Mouse (Mus musculus): ENCODE measurements at regions not wholly inside any gene's neighbourhood (a gene's known extent, or its start where the extent isn't known, plus 50 kb on each side); places are given as distances from the start of the nearest gene placed in this dataset.
A peak's percentile ranks its signal among the peaks of the same experiment; 100 is the strongest.

- Histone ChIP-seq H3K4me3 (ENCODE audit: low read depth, low read length) (no peak overlapping the region), H3K9me3 (ENCODE audit: low read length) (no peaks in the 10 kb centered on the region), H3K9ac (replicated peaks; ENCODE audit: low read length, poor library complexity, severe bottlenecking) (no peak overlapping the region), H3K27ac (ENCODE audit: low read depth, low read length) (no peak overlapping the region), H3K36me3 (ENCODE audit: insufficient read depth, low read length) (no peaks in the 10 kb centered on the region), H3K4me1 (ENCODE audit: insufficient read depth, low read length) (no peaks in the 10 kb centered on the region), H3K4me2 (ENCODE audit: low read depth, low read length, poor library complexity, severe bottlenecking) (no peak overlapping the region), H3K27me3 (ENCODE audit: insufficient read depth, low read length) (no peaks in the 10 kb centered on the region)
- WGBS, result 66% methylated on average over 2 of the region's 2 CpGs
- DNase-seq (ENCODE audit: low spot score), result no peak
- TF ChIP-seq CTCF (IDR thresholded peaks at IDR 0.05), result no peak
- no peak for ATAC-seq (ENCODE audit: low FRiP score)
Measured at GRCm38 (mm10) chr13:81852309-81852978, 69.6 kb downstream of the Cetn3 start.

- Histone ChIP-seq H3K36me3 (ENCODE audit: insufficient read depth, low read length) (no peaks in the 10 kb centered on the region), H3K9ac (replicated peaks; ENCODE audit: low read length, poor library complexity, severe bottlenecking) (no peak overlapping the region), H3K4me3 (ENCODE audit: low read depth, low read length) (no peak overlapping the region), H3K27me3 (ENCODE audit: insufficient read depth, low read length) (no peaks in the 10 kb centered on the region), H3K27ac (ENCODE audit: low read depth, low read length) (no peak overlapping the region), H3K9me3 (ENCODE audit: low read length) (no peaks in the 10 kb centered on the region), H3K4me1 (ENCODE audit: insufficient read depth, low read length) (no peaks in the 10 kb centered on the region), H3K4me2 (ENCODE audit: low read depth, low read length, poor library complexity, severe bottlenecking) (no peak overlapping the region)
- WGBS, result 75% methylated on average over 4 of the region's 4 CpGs
- DNase-seq (ENCODE audit: low spot score) (no peak), ATAC-seq (ENCODE audit: low FRiP score) (no peak)
- no peak for TF ChIP-seq CTCF (IDR thresholded peaks at IDR 0.05)
Measured at GRCm38 (mm10) chr13:81856072-81856471, 73.2 kb downstream of the Cetn3 start.

- Histone ChIP-seq H3K36me3 (ENCODE audit: insufficient read depth, low read length) (no peaks in the 10 kb centered on the region), H3K27me3 (ENCODE audit: insufficient read depth, low read length) (no peaks in the 10 kb centered on the region), H3K4me1 (ENCODE audit: insufficient read depth, low read length) (no peaks in the 10 kb centered on the region), H3K4me3 (ENCODE audit: low read depth, low read length) (no peak overlapping the region), H3K9ac (replicated peaks; ENCODE audit: low read length, poor library complexity, severe bottlenecking) (no peak overlapping the region), H3K4me2 (ENCODE audit: low read depth, low read length, poor library complexity, severe bottlenecking) (no peak overlapping the region), H3K27ac (ENCODE audit: low read depth, low read length) (no peak overlapping the region), H3K9me3 (ENCODE audit: low read length) (no peaks in the 10 kb centered on the region)
- DNase-seq (ENCODE audit: low spot score) (no peak), ATAC-seq (ENCODE audit: low FRiP score) (no peak)
- 45% methylated on average over 4 of the region's 4 CpGs for WGBS
- TF ChIP-seq CTCF (IDR thresholded peaks at IDR 0.05), result no peak
Measured at GRCm38 (mm10) chr13:81860683-81861082, 77.8 kb downstream of the Cetn3 start.

GRCm38 (mm10) chr13:81861886-81862600, 79.2 kb downstream of the Cetn3 start:
- H3K9ac ChIP-seq (replicated peaks; ENCODE audit: low read length, poor library complexity, severe bottlenecking), result no peak overlapping the region
- no peak for DNase-seq (ENCODE audit: low spot score)
- TF ChIP-seq CTCF (IDR thresholded peaks at IDR 0.05), result no peak
- H3K9me3 ChIP-seq (ENCODE audit: low read length), result no peaks in the 10 kb centered on the region
- H3K27ac ChIP-seq (ENCODE audit: low read depth, low read length), result no peak overlapping the region
- WGBS, result 85% methylated on average over 5 of the region's 5 CpGs
- no peaks in the 10 kb centered on the region for H3K27me3 ChIP-seq (ENCODE audit: insufficient read depth, low read length)
- no peak overlapping the region for H3K4me2 ChIP-seq (ENCODE audit: low read depth, low read length, poor library complexity, severe bottlenecking)
- no peaks in the 10 kb centered on the region for H3K4me1 ChIP-seq (ENCODE audit: insufficient read depth, low read length)
- no peaks in the 10 kb centered on the region for H3K36me3 ChIP-seq (ENCODE audit: insufficient read depth, low read length)
- no peak overlapping the region for H3K4me3 ChIP-seq (ENCODE audit: low read depth, low read length)
- no peak for ATAC-seq (ENCODE audit: low FRiP score)

GRCm38 (mm10) chr13:81871226-81871625, 88.3 kb downstream of the Cetn3 start:
- no peak overlapping the region for H3K4me2 ChIP-seq (ENCODE audit: low read depth, low read length, poor library complexity, severe bottlenecking)
- no peaks in the 10 kb centered on the region for H3K4me1 ChIP-seq (ENCODE audit: insufficient read depth, low read length)
- WGBS, result 76% methylated on average over 9 of the region's 9 CpGs
- no peak overlapping the region for H3K9ac ChIP-seq (replicated peaks; ENCODE audit: low read length, poor library complexity, severe bottlenecking)
- H3K27me3 ChIP-seq (ENCODE audit: insufficient read depth, low read length), result no peaks in the 10 kb centered on the region
- DNase-seq (ENCODE audit: low spot score), result no peak
- H3K4me3 ChIP-seq (ENCODE audit: low read depth, low read length), result no peak overlapping the region
- H3K27ac ChIP-seq (ENCODE audit: low read depth, low read length), result no peak overlapping the region
- no peaks in the 10 kb centered on the region for H3K9me3 ChIP-seq (ENCODE audit: low read length)
- no peak for TF ChIP-seq CTCF (IDR thresholded peaks at IDR 0.05)
- no peak for ATAC-seq (ENCODE audit: low FRiP score)
- H3K36me3 ChIP-seq (ENCODE audit: insufficient read depth, low read length), result no peaks in the 10 kb centered on the region

- H3K4me1 ChIP-seq (ENCODE audit: insufficient read depth, low read length), result no peaks in the 10 kb centered on the region
- no peaks in the 10 kb centered on the region for H3K36me3 ChIP-seq (ENCODE audit: insufficient read depth, low read length)
- no peaks in the 10 kb centered on the region for H3K27me3 ChIP-seq (ENCODE audit: insufficient read depth, low read length)
- WGBS, result 38% methylated on average over 6 of the region's 6 CpGs
- DNase-seq (ENCODE audit: low spot score), result peak; percentile 34
- H3K9ac ChIP-seq (replicated peaks; ENCODE audit: low read length, poor library complexity, severe bottlenecking), result no peak overlapping the region
- H3K4me2 ChIP-seq (ENCODE audit: low read depth, low read length, poor library complexity, severe bottlenecking), result no peak overlapping the region
- no peak overlapping the region for H3K27ac ChIP-seq (ENCODE audit: low read depth, low read length)
- H3K9me3 ChIP-seq (ENCODE audit: low read length), result no peaks in the 10 kb centered on the region
- ATAC-seq (ENCODE audit: low FRiP score), result no peak
- H3K4me3 ChIP-seq (ENCODE audit: low read depth, low read length), result no peak overlapping the region
- TF ChIP-seq CTCF (IDR thresholded peaks at IDR 0.05), result no peak
Measured at GRCm38 (mm10) chr13:81885879-81886278, 103.0 kb downstream of the Cetn3 start.
